In the genomic region with DNA sequence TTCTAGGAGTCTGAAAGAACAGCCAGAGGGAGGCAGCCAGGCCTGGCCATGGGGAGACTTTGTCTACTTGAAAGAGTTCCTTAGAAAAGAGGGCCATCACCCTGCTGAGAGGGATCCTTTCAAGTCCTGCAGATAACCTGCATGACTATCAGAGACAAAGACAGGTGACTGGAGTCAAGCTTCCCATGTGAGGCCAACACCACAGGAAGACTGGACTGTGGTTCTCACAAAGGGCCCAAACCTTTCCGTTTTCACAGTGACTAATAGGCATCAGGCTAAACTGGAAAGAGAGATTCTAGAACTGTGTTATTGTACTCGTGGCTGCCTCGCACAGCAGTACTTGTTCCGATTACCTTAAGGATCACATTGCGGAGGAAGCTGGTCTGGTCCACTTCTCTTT, we compare ENCODE assay signal across 25 mouse cellular contexts.
"Had no signal": no experiment of that assay in that cellular context is flagged by ENCODE, and none has a peak within 500 bp of the region (broad histone marks: within the 10 kb centered on the region; RNA-seq: fewer than 3 reads in every experiment).

No protein-coding gene starts in this region.

- H3K4me2 ChIP-seq: heart, embryonic 11.5 days; heart, embryonic 13.5 days; heart, embryonic 15.5 days; hindbrain, embryonic 13.5 days; hindbrain, embryonic 15.5 days; kidney, embryonic 15.5 days; limb, embryonic 12.5 days had no signal

- H3K27ac ChIP-seq: heart, adult 2 months; heart, embryonic 13.5 days; heart, embryonic 15.5 days; hindbrain, embryonic 13.5 days; hindbrain, embryonic 15.5 days; hindbrain, postnatal 0 days; kidney, embryonic 15.5 days; kidney, postnatal 0 days; left cerebral cortex, adult 2 months; limb, embryonic 10.5 days; limb, embryonic 12.5 days had no signal

- ATAC-seq: hindbrain, postnatal 0 days; intestine, embryonic 16.5 days had no signal

- H3K9ac ChIP-seq: heart, embryonic 13.5 days; heart, embryonic 15.5 days; hindbrain, embryonic 13.5 days; hindbrain, embryonic 15.5 days; kidney, embryonic 15.5 days; limb, embryonic 12.5 days had no signal

- DNase-seq: gastrocnemius, postnatal 14 days; gastrocnemius, postnatal 36 days; heart, adult 11 months; heart, adult 2 months; heart, postnatal 14 days; heart, postnatal 36 days; kidney, adult 11 months; kidney, adult 2 months; kidney, adult 9 months; kidney, postnatal 14 days; kidney, postnatal 36 days; layer of hippocampus, adult 9-11 months; liver had no signal

- H3K4me3 ChIP-seq: heart, adult 2 months; heart, embryonic 13.5 days; heart, embryonic 15.5 days; hindbrain, embryonic 13.5 days; hindbrain, embryonic 15.5 days; kidney, embryonic 15.5 days; left cerebral cortex, adult 2 months; limb, embryonic 10.5 days; limb, embryonic 12.5 days had no signal

- H3K27me3 ChIP-seq: heart, embryonic 13.5 days; heart, embryonic 15.5 days; hindbrain, embryonic 13.5 days; hindbrain, embryonic 15.5 days; kidney, embryonic 15.5 days; limb, embryonic 12.5 days had no signal

- H3K9me3 ChIP-seq: heart, embryonic 13.5 days; heart, embryonic 15.5 days; hindbrain, embryonic 13.5 days; kidney, embryonic 15.5 days; limb, embryonic 10.5 days had no signal

- H3K4me1 ChIP-seq: hindbrain, embryonic 13.5 days; hindbrain, embryonic 15.5 days; kidney, embryonic 15.5 days; limb, embryonic 10.5 days; limb, embryonic 12.5 days had no signal
